Mouse (Mus musculus): ENCODE data around the gene Dpm3. TPM values are rescaled to one million over a fixed set of nuclear protein-coding genes. Genes with fewer than 3 reads are reported as not detected.
"Not testable (repeated sequence)": the region's sequence is repeated elsewhere in the genome, so short reads cannot be mapped to it uniquely, and the experiment has no call there.

Dpm3 gene
- total RNA-seq (2014; fragmentation: Nextera tagmentation): 44.2 and 75.7 TPM in 2 replicates
- total RNA-seq (2017): 30.1 and 90.9 TPM in 2 replicates

DNA sequence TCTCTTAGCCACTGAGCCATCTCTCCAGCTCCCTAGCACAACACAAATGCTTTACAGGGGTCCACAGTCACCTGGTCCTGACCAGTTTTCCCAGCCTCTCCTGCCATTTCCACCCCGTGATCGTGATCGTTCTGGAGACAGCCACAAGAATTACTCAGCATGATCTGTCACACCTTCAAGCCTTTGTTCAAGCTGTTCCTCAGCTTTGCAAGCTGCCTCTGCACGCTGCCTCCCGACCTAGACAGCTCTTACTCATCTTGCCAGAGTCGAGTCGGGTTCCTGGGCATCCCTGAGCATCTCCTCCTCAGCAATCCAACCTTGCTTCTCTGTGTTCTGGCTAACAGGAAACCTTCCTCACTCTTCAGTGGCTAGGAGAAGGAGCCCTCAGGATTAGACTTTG, at the start of gene Dpm3:
Dpm3 (plus strand) TSS at position 283 of the 400 bp plus-strand sequence.
- ATAC-seq (replicated peaks; ENCODE audit: low FRiP score, low TSS enrichment, poor library complexity, severe bottlenecking): no peak

DNA sequence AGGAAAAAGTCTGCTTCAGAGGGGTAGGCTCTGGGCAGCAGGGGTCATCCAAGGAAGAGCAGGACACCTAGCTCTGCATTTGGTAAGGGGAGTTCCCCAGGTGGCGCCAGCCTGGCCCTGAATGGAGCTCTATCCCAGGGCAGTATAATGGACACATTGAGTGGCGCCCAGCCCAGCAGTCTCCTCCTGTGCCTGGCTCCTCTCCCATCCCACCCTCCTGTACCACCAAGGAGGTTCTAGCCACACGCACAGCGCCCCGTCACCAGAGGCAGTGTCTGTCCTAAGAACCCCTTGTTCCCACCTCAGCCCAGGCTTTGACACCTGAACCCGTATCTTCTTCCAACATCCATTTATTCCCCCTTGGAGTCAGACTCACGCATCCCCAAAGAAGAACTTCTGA, 49.4 kb upstream of the Dpm3 start:
- ATAC-seq (replicated peaks; ENCODE audit: low FRiP score, low TSS enrichment, poor library complexity, severe bottlenecking): no peak

DNA sequence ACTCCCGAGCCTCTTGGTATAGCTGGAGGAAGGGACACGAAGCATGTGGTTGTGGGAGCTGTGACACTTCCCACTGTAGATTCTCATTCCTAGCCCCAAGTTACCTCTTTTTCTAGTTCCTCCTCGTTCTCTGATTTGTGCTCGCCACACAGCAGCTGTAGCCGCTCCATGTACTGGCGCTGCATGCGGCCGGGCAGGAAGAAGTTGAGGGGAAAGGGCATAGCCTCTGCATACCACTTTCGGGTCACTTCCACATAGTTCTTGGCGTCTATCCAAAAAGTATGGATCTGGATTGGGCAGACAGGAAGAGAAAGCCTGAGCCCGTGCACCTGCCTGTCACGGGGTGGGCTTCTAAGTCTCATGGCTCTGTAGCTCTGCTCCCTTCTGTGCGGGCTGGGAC, 49.0 kb upstream of the Dpm3 start:
- ATAC-seq (replicated peaks; ENCODE audit: low FRiP score, low TSS enrichment, poor library complexity, severe bottlenecking): no peak

DNA sequence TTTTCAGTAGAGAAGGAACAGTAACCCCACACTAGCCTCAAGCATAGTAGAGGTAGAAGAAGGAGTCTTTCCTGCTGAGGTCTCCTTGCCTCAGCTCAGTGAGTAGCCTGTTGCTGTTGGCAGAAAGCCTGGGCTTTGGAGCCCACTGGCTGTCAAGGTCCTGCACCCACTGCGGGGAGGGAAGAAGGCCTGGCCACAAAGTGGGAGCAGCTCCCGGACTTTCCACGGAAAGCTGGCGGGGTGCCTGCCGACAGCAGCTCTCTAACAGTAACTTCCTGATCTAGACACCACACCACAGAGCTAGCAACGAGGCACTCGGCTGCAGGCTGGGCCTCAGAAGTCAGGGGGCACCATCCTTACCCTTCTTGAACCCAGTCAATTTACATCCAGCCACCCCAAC, 48.4 kb upstream of the Dpm3 start:
- ATAC-seq (replicated peaks; ENCODE audit: low FRiP score, low TSS enrichment, poor library complexity, severe bottlenecking): no peak

GRCm38 (mm10) chr3:89213803-89214530, 45.2 kb upstream of the Dpm3 start:
- peak; percentile 77 for ATAC-seq (replicated peaks; ENCODE audit: low FRiP score, low TSS enrichment, poor library complexity, severe bottlenecking)

DNA sequence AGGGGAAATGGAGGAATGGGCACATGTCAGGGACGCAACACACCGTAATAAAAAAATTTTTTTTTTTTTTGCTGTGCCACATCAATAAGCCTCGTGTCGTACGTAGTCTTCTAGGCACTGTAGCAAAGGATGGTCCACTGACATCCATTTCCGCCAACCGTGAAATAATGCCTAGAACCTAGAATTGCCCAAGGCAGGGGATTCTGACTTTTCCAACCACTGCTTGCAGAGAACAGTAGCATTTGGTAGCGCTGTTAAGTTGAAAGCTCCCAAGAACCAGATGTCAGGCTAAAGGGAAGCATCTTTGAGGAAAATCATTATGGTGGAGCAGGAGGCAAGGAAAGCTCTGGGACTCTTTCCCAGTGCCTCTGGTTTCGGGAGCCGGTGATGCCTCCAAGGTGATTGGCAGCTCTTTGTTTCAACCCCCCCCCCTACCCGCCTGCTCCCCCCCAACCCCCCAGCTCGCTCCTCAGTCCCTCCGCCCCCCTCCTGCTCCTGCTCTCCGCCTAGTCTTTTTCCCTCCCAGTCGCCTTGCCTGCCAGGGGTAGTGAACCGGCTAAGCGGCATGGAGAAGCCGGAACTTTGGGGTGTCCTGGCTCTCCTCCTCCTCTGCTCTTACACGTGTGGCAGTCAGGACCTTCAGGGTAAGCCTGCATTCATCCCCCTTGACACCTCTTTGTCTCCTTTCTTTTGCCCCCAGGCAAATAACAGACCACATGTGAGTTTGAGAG, 44.3 kb upstream of the Dpm3 start, which contains the start of gene Thbs3:
Thbs3 (plus strand) TSS at position 500 of the 731 bp plus-strand sequence.
- no peak for ATAC-seq (replicated peaks; ENCODE audit: low FRiP score, low TSS enrichment, poor library complexity, severe bottlenecking)

- ATAC-seq (replicated peaks; ENCODE audit: low FRiP score, low TSS enrichment, poor library complexity, severe bottlenecking): peak; percentile 76
Measured at GRCm38 (mm10) chr3:89215853-89216252, 43.3 kb upstream of the Dpm3 start.

GRCm38 (mm10) chr3:89216407-89216806, 42.8 kb upstream of the Dpm3 start:
- not testable (repeated sequence) for ATAC-seq (replicated peaks; ENCODE audit: low FRiP score, low TSS enrichment, poor library complexity, severe bottlenecking)

DNA sequence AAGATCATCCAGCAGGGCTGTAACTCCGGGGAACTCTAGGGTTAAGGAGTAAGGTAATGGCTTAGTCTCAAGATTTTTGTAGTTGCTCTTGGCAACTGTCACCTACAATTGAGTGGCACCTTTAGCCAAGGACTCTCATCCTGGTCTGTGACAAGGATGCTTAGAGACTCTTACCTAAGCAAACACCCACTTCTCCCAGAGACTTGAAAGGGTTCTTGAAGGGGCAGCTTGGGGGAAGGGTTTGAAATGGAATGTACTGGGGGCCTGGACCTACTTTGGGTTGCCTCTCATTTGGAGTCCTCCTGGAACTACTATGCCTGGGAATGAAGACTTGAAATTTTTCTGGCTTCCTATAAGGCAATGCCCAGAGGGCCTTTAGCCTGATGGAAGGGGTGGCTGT, 40.9 kb upstream of the Dpm3 start:
- ATAC-seq (replicated peaks; ENCODE audit: low FRiP score, low TSS enrichment, poor library complexity, severe bottlenecking): no peak

- ATAC-seq (replicated peaks; ENCODE audit: low FRiP score, low TSS enrichment, poor library complexity, severe bottlenecking): no peak
Measured at GRCm38 (mm10) chr3:89219546-89219945, 39.6 kb upstream of the Dpm3 start.

DNA sequence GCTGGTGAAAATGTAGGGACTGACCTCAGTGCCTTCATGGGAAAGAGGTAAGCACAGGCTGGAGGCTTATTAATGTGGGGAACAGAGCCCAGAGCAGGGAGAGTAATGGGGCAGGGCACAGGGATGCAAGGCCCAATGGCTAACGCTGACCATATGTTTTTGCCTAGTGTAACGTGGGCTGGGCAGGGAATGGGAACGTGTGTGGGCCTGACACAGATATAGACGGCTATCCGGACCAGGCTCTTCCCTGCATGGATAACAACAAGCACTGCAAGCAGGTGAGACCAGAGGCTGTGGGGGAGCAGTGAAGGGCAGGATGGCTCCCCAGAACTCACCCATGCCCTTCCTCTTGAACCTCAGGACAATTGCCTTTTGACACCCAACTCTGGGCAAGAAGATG, 38.0 kb upstream of the Dpm3 start:
- no peak for ATAC-seq (replicated peaks; ENCODE audit: low FRiP score, low TSS enrichment, poor library complexity, severe bottlenecking)

DNA sequence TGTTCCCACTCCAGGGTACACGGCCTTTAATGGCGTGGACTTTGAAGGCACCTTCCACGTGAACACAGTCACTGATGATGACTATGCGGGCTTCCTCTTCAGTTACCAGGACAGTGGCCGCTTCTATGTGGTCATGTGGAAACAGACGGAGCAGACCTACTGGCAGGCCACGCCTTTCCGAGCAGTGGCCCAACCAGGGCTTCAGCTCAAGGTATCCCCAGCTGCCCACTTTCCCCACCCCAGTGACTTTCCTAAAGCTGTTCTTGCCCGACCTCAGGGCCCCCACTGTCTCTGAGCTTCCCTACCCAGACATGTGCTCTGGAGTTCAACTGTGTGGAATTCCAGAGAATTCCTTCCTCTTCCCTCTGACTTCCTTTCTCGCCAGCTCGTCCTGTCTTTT, 34.4 kb upstream of the Dpm3 start:
- no peak for ATAC-seq (replicated peaks; ENCODE audit: low FRiP score, low TSS enrichment, poor library complexity, severe bottlenecking)

GRCm38 (mm10) chr3:89225321-89225815, 33.8 kb upstream of the Dpm3 start:
- no peak for ATAC-seq (replicated peaks; ENCODE audit: low FRiP score, low TSS enrichment, poor library complexity, severe bottlenecking)

GRCm38 (mm10) chr3:89225918-89226317, 33.2 kb upstream of the Dpm3 start:
- ATAC-seq (replicated peaks; ENCODE audit: low FRiP score, low TSS enrichment, poor library complexity, severe bottlenecking): no peak

- no peak for ATAC-seq (replicated peaks; ENCODE audit: low FRiP score, low TSS enrichment, poor library complexity, severe bottlenecking)
Measured at GRCm38 (mm10) chr3:89226361-89226760, 32.8 kb upstream of the Dpm3 start.

DNA sequence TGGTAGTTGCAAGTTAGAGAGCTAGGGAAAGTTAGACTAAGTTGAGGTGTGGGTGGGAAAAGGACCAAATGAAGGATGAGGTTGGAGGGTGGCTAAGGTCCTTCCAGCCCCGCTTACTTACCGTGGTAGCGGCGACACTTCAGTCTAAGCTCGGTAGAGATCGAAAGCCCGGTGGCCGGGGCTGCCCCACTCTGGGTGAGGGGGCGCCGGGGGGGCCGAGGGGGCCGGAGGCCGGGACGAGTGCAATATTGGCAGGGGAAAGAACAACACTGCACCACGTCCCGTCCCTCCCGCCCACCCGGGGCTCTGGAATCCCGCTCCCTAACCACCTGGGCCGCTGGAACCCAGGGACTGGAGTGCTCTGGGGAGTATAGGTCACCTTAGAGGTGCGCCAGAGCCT, 32.3 kb upstream of the Dpm3 start, which contains the start of gene Mtx1:
Mtx1 (minus strand) TSS at position 189 of the 400 bp plus-strand sequence.
- no peak for ATAC-seq (replicated peaks; ENCODE audit: low FRiP score, low TSS enrichment, poor library complexity, severe bottlenecking)

DNA sequence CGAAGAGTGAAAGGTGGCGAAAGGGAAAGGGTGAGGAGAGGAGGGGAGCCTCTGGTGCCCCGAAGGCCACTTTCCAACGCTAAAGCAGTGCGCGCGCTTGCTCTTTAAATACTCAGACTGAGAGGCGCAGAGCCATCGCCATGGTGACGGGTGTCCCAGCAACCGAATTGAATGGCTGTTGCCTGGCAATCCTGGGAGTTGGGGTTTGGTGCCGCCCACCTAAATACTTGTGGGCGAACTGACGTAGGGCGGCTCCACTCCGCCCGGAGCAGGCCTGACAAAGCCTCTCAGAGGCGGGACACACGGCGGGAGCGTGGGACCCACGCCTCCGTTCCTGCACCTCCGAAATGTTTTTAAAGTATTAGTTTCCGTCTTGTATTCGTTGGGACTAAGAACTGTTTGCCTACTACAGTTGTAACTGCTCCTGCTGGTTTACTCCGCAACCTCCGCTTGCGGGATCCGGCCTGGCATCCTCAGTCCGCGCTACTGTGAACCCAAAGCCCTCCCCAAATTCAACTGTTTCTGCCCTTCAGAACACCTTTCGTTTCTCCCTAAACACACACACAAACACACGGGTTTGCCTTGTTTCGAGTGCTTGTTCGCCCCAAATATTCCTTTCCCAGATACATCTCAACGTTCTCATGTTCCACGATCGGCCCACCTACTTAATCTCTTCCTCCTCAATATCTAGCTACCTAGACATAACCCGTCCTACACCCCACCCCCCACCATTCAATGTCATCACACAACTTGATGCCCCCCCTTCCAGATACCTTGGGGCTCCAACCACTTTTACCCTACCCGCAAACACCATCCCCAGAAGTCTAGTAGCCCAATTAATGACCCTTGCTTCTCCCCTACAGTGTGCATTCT, 31.6 kb upstream of the Dpm3 start:
- peak; percentile 56 for ATAC-seq (replicated peaks; ENCODE audit: low FRiP score, low TSS enrichment, poor library complexity, severe bottlenecking)

- ATAC-seq (replicated peaks; ENCODE audit: low FRiP score, low TSS enrichment, poor library complexity, severe bottlenecking): peak; percentile 74
Measured at GRCm38 (mm10) chr3:89228180-89228549, 31.0 kb upstream of the Dpm3 start.

GRCm38 (mm10) chr3:89228836-89229235, 30.3 kb upstream of the Dpm3 start, which contains the start of gene Muc1:
Gene Muc1 (plus strand): TSS chr3:89229057.
- no peak for ATAC-seq (replicated peaks; ENCODE audit: low FRiP score, low TSS enrichment, poor library complexity, severe bottlenecking)

- ATAC-seq (replicated peaks; ENCODE audit: low FRiP score, low TSS enrichment, poor library complexity, severe bottlenecking): no peak
Measured at GRCm38 (mm10) chr3:89229276-89229675, 29.9 kb upstream of the Dpm3 start.
